Mouse (Mus musculus): Measurements from ENCODE around the gene Defb29. TPM values are rescaled to one million over a fixed set of nuclear protein-coding genes. Genes with fewer than 3 reads are reported as not detected.

The Defb29 gene
- polyA plus RNA-seq, 1 experiment from 2014 or later = not detected

DNA sequence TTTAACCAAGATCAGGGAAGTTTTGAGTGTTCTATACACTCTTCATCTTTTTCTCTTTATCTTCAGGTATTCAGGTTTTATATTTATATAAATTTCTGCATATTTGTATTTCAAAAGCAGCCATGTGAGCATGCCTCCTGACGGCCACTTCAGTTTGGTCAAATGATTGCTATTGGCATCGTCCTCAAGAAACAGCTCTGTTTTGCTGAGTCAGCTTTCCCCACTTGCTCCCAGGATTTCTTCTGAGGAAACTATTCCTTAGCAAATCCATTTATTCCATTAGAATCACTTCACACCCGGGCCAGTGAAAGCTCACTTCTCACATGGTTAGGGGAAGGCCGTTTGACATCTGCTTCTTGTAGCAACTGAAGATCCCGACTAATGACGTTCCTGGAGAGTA, 41.9 kb downstream of the Defb29 start:
- ATAC-seq (ENCODE audit: insufficient number of reproducible peaks, insufficient read depth, low FRiP score, low TSS enrichment) = no peak
- H3K4me1 ChIP-seq = no peaks in the 10 kb centered on the region
- no peaks in the 10 kb centered on the region for H3K36me3 ChIP-seq
- no peak overlapping the region for H3K4me3 ChIP-seq
- H3K27ac ChIP-seq = no peak overlapping the region
- H3K9ac ChIP-seq = no peak overlapping the region
- WGBS = 79% methylated on average over 6 of the region's 6 CpGs
- no peak overlapping the region for H3K4me2 ChIP-seq (replicated peaks)
- H3K27me3 ChIP-seq = no peaks in the 10 kb centered on the region
- H3K9me3 ChIP-seq = no peaks in the 10 kb centered on the region

- H3K4me1 ChIP-seq = no peaks in the 10 kb centered on the region
- ATAC-seq (ENCODE audit: insufficient number of reproducible peaks, insufficient read depth, low FRiP score, low TSS enrichment) = no peak
- no peak overlapping the region for H3K4me2 ChIP-seq (replicated peaks)
- no peak overlapping the region for H3K9ac ChIP-seq
- no peaks in the 10 kb centered on the region for H3K9me3 ChIP-seq
- no peaks in the 10 kb centered on the region for H3K36me3 ChIP-seq
- H3K27ac ChIP-seq = no peak overlapping the region
- 68% methylated on average over 6 of the region's 6 CpGs for WGBS
- H3K27me3 ChIP-seq = no peaks in the 10 kb centered on the region
- H3K4me3 ChIP-seq = no peak overlapping the region
These were observed 46.7 kb downstream of the Defb29 start for GRCm38 (mm10) chr2:152493151-152493550.

- no peak within 1 kb of the TSS for H3K4me3 ChIP-seq
These were observed 49.9 kb downstream of the Defb29 start, which contains the start of gene Defb22 for GRCm38 (mm10) chr2:152490038-152490437. Gene Defb22 (minus strand): TSS chr2:152490138.

More at GRCm38 (mm10) chr2:152490038-152490437, 49.9 kb downstream of the Defb29 start, which contains the start of gene Defb22:
- Histone ChIP-seq H3K27me3 (no peaks in the 10 kb centered on the region), H3K4me1 (no peaks in the 10 kb centered on the region), H3K27ac (no peak within 1 kb of the TSS), H3K9me3 (no peaks in the 10 kb centered on the region), H3K4me2 (replicated peaks) (no peak within 1 kb of the TSS), H3K36me3 (no peaks in the 10 kb centered on the region), H3K9ac (no peak within 1 kb of the TSS)
- ATAC-seq (ENCODE audit: insufficient number of reproducible peaks, insufficient read depth, low FRiP score, low TSS enrichment) = no peak

Other genes starting within 250 kb of the Defb29 start
- gene Tbc1d20, start 246.3 kb downstream of the Defb29 start, polyA plus RNA-seq (2016; fragmentation: Nextera tagmentation; extraction: Ambion mirVana) = 46.2 and 48.1 TPM in 2 replicates
- gene Rbck1, start 207.4 kb downstream of the Defb29 start, polyA plus RNA-seq (2016; fragmentation: Nextera tagmentation; extraction: Ambion mirVana) = 86.0 and 87.1 TPM in 2 replicates
- 3.5 and 3.7 TPM in 2 replicates for gene Trib3, start 196.1 kb downstream of the Defb29 start, polyA plus RNA-seq (2016; fragmentation: Nextera tagmentation; extraction: Ambion mirVana)
- gene Nrsn2, start 163.5 kb downstream of the Defb29 start, polyA plus RNA-seq (2016; fragmentation: Nextera tagmentation; extraction: Ambion mirVana) = 4.3 and 4.9 TPM in 2 replicates
- 16.9 and 18.1 TPM in 2 replicates for gene Sox12, start 142.0 kb downstream of the Defb29 start, polyA plus RNA-seq (2016; fragmentation: Nextera tagmentation; extraction: Ambion mirVana)
- 71.0 and 73.6 TPM in 2 replicates for gene Zcchc3, start 125.1 kb downstream of the Defb29 start, polyA plus RNA-seq (2016; fragmentation: Nextera tagmentation; extraction: Ambion mirVana)
- gene 6820408C15Rik, start 124.5 kb downstream of the Defb29 start, polyA plus RNA-seq (2016; fragmentation: Nextera tagmentation; extraction: Ambion mirVana) = 0.27 and 0.31 TPM in 2 replicates
- gene Defb23, start 75.5 kb downstream of the Defb29 start, polyA plus RNA-seq (2016; fragmentation: Nextera tagmentation; extraction: Ambion mirVana) = not detected in 2 replicates
- gene Defb20, start 63.0 kb downstream of the Defb29 start, polyA plus RNA-seq (2016; fragmentation: Nextera tagmentation; extraction: Ambion mirVana) = not detected in 2 replicates
- gene Defb22, start 50.0 kb downstream of the Defb29 start, polyA plus RNA-seq (2016; fragmentation: Nextera tagmentation; extraction: Ambion mirVana) = not detected in 2 replicates
- not detected in 2 replicates for gene Defb26, start 28.4 kb downstream of the Defb29 start, polyA plus RNA-seq (2016; fragmentation: Nextera tagmentation; extraction: Ambion mirVana)
- not detected in 2 replicates for gene Defb28, start 21.8 kb downstream of the Defb29 start, polyA plus RNA-seq (2016; fragmentation: Nextera tagmentation; extraction: Ambion mirVana)
- not detected in 2 replicates for gene Gm17416, start 29.2 kb upstream of the Defb29 start, polyA plus RNA-seq (2016; fragmentation: Nextera tagmentation; extraction: Ambion mirVana)
- not detected in 2 replicates for gene Defb21, start 32.6 kb upstream of the Defb29 start, polyA plus RNA-seq (2016; fragmentation: Nextera tagmentation; extraction: Ambion mirVana)
- not detected in 2 replicates for gene Defb19, start 40.2 kb upstream of the Defb29 start, polyA plus RNA-seq (2016; fragmentation: Nextera tagmentation; extraction: Ambion mirVana)
- not detected in 2 replicates for gene Defb45, start 59.3 kb upstream of the Defb29 start, polyA plus RNA-seq (2016; fragmentation: Nextera tagmentation; extraction: Ambion mirVana)
- not detected in 2 replicates for gene Defb36, start 64.2 kb upstream of the Defb29 start, polyA plus RNA-seq (2016; fragmentation: Nextera tagmentation; extraction: Ambion mirVana)
- not detected in 2 replicates for gene Defb25, start 83.0 kb upstream of the Defb29 start, polyA plus RNA-seq (2016; fragmentation: Nextera tagmentation; extraction: Ambion mirVana)
- gene Rem1, start 86.9 kb upstream of the Defb29 start, polyA plus RNA-seq (2016; fragmentation: Nextera tagmentation; extraction: Ambion mirVana) = 1.1 and 1.6 TPM in 2 replicates
- gene H13, start 129.4 kb upstream of the Defb29 start, polyA plus RNA-seq (2016; fragmentation: Nextera tagmentation; extraction: Ambion mirVana) = 129 and 131 TPM in 2 replicates
- gene Mcts2, start 146.9 kb upstream of the Defb29 start, polyA plus RNA-seq (2016; fragmentation: Nextera tagmentation; extraction: Ambion mirVana) = 36.4 and 38.9 TPM in 2 replicates
- gene Id1, start 196.2 kb upstream of the Defb29 start, polyA plus RNA-seq (2016; fragmentation: Nextera tagmentation; extraction: Ambion mirVana) = 168 and 170 TPM in 2 replicates
- gene Cox4i2, start 214.1 kb upstream of the Defb29 start, polyA plus RNA-seq (2016; fragmentation: Nextera tagmentation; extraction: Ambion mirVana) = 14.3 and 14.5 TPM in 2 replicates